In the genomic region with DNA sequence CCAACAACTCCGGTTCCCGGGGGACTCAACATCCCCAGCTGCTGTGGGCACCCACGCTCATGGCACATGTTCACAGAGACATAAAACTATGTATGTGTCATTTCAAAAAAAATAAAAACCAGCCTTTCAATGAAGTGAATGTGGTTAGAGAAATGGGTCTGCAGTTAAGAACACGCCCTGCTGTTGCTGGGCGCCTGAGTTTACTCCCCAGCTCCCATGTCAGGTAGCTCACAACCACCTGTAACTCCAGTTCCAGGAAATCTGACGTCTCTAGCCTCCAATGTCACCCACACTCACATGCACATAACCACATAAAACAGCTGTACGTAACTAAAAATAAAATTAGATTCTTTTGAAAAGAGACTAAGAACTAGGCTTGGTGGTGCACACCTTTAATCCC, we compare ENCODE assay signal across 20 mouse cellular contexts. TPM values are rescaled to one million over a fixed set of nuclear protein-coding genes. Genes with fewer than 3 reads are reported as not detected.
A peak's percentile ranks its signal among the peaks of the same experiment; 100 is the strongest.
DNase-seq lines count a peak whose midpoint lies in the region; ATAC-seq lines count a peak whose summit lies in the region.
"Had no signal": no experiment of that assay in that cellular context is flagged by ENCODE, and none has a peak within 500 bp of the region (broad histone marks: within the 10 kb centered on the region; RNA-seq: fewer than 3 reads in every experiment).

No protein-coding gene starts in this region.

- DNase-seq in testis, postnatal 10 days (ENCODE audit: low spot score) = peak; percentile 28
- DNase-seq in testis, postnatal 14 days (ENCODE audit: low spot score) = no peak
- DNase-seq in CD4-positive, CD25-positive, alpha-beta regulatory T cell, adult 2 months (ENCODE audit: low read depth, low spot score) = peak; percentile 73
- DNase-seq in naive thymus-derived CD4-positive, alpha-beta T cell, adult 2 months (ENCODE audit: low read depth) = peak; percentile 85
- DNase-seq in kidney, postnatal 14 days = no peak
- no peak for DNase-seq in frontal cortex, postnatal 14 days (ENCODE audit: low spot score in 2 of 2)
- DNase-seq: adrenal gland, adult 2 months; adrenal gland, postnatal 25 days; cerebellum, adult 18-20 months; cerebellum, postnatal 10 days; embryo, embryonic 11 days; gastrocnemius, postnatal 14 days; heart, postnatal 36 days had no signal

- ATAC-seq in activated CD4-positive, CD25-positive, alpha-beta regulatory T cell, adult 4 months = peak; percentile 53
- ATAC-seq: forebrain, embryonic 16.5 days had no signal

RNA-seq across cellular contexts. Expression of a gene that starts 22.9 kb away (rescaled TPM):
- under 1 TPM; 0.05 to 0.13 TPM for polyA plus RNA-seq in activated CD4-positive, CD25-positive, alpha-beta regulatory T cell, adult 4 months (2017; shearing (Covaris generic))
- polyA plus RNA-seq: C2C12; forebrain, embryonic 11.5 days; forebrain, embryonic 16.5 days; gonadal fat pad, adult 2 months; heart, embryonic 13.5 days; heart, postnatal 0 days had no signal

Comparison
In these comparisons a context has a peak if more than half of its experiments do, and no peak if none do; other contexts are left out.
1. DNase-seq: peak in testis, postnatal 10 days (single experiment), CD4-positive, CD25-positive, alpha-beta regulatory T cell, adult 2 months (single experiment) and naive thymus-derived CD4-positive, alpha-beta T cell, adult 2 months (single experiment); none in testis, postnatal 14 days (single experiment), kidney, postnatal 14 days (single experiment) and frontal cortex, postnatal 14 days (0 of 2).